Mouse (Mus musculus) brown adipose tissue, adult 24 weeks (tissue): ENCODE results near the gene Robo1. TPM values are rescaled to one million over a fixed set of nuclear protein-coding genes. Genes with fewer than 3 reads are reported as not detected.

Source experiments
- H3K27ac ChIP-seq: fragments of 200-500 bp; replicated peaks from 2 replicates; pipeline ENCODE4 v1.5.1; 2012; ENCODE audit warnings: low read depth, mild to moderate bottlenecking, low read length
- H3K4me1 ChIP-seq: fragments of 200-500 bp; 2 replicates; pipeline ENCODE4 v1.6.1; 2012; ENCODE audit warnings: low read length, mixed read lengths; ENCODE audit not compliant: control insufficient read depth, insufficient read depth, insufficient read length
- H3K4me3 ChIP-seq: fragments of 200-500 bp; 2 replicates; pipeline ENCODE4 v1.5.1; 2012; ENCODE audit warnings: low read depth, mild to moderate bottlenecking, low read length, moderate library complexity; ENCODE audit not compliant: insufficient read depth
- polyA plus RNA-seq: library from polyadenylated mRNA; stranded (reverse); fragments of >200 nt; gene quantifications from 2 replicates; pipeline ENCODE4 v1.2.4, GENCODE M21; 2012; ENCODE audit not compliant: missing spikeins, insufficient read depth, insufficient read length

Gene Robo1
- polyA plus RNA-seq, 1 experiment, result 0.63 TPM

DNA sequence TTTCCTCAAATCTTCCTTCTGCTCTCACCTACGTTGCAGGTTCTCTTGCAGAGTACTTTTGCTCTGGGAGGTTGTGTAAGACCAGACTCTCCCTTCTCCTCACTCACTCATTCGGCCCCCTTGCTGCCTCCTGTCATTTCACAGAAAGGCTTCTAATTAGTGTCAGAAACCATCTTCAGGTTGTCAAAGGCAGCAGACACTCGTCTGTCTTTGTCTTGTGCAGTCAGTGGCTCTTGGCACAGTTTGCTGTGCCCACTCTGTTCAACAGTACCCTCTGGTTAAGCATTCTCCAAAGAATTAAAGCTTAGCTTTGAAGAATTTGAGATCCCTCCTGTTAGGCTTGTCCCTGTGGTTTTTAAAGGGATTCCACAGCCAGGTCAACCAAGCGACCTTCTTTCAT, 774.3 kb downstream of the Robo1 start:
- Histone ChIP-seq H3K4me3 (no peak overlapping the region), H3K27ac (no peak overlapping the region), H3K4me1 (no peaks in the 10 kb centered on the region)

DNA sequence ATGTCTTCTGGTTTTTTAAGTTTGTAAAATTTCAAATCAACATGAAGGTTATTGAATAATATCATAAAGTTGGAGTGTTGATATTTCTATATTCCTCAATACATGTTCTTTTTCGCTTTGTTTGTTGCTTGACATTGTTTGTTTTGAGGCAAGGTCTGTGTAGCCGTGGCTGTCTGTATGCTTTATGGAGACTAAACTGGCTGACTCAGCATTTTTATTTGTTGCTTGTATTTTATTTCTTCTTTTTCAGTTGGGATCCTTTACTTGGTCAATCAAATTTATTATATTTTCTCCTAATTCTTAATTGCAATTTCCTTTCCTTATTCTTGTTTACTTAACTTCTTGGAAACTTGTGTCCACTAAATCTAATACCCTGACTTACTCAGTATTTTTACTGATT, 775.0 kb downstream of the Robo1 start:
- no peak overlapping the region for H3K4me3 ChIP-seq
- H3K27ac ChIP-seq, result no peak overlapping the region
- no peaks in the 10 kb centered on the region for H3K4me1 ChIP-seq
